Mouse (Mus musculus): ENCODE measurements around the gene Ciao2b. TPM values are rescaled to one million over a fixed set of nuclear protein-coding genes. Genes with fewer than 3 reads are reported as not detected.

Gene Ciao2b
- polyA plus RNA-seq, 1 experiment from 2014 or later, result 88.3 TPM

DNA sequence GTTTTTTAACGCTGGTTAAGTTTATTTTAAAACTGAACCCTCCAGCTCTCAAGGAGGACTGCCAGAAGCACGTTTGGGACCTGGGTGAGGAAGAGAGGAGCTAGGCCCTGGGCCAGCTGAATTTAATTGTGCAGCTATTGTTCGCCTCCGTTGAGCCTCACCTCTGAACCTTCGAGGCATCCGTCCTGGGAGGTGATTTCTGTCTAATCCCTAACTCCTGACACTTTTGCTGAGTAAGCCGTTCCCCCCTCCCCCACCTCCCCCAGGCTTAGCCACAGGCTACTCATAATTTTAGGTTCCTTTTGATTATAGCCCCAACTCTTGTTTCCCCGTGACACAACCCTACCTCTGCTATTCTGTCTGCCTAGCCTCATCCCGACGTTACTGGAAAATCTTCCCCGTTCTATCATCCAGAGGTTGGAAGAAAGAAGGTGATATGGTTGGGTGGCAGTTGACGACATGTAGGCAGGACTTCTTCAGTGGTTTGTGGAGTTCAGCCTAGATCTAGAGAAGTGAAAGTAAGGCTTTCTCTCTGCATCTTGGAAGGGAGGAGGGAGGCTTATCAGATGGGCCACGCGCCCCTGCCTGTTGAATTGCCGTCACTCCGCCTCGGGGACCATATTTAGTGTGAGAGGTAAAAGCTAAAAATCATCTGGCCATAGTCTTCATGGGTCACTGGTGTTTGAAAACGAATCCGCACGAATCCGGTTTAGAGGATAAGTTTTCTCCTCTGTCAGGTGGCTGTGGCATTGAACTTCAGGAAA, 45.8 kb downstream of the Ciao2b start:
- Histone ChIP-seq H3K4me3 (ENCODE audit: low read depth, low read length) (no peak overlapping the region), H3K27me3 (ENCODE audit: insufficient read depth, low read length) (no peaks in the 10 kb centered on the region), H3K9me3 (ENCODE audit: low read depth, low read length) (no peaks in the 10 kb centered on the region), H3K9ac (no peak overlapping the region), H3K4me2 (no peak overlapping the region), H3K36me3 (ENCODE audit: insufficient read depth) (peaks cover 34% of the 10 kb centered on the region), H3K27ac (ENCODE audit: low read depth) (no peak overlapping the region), H3K4me1 (ENCODE audit: insufficient read depth) (no peaks in the 10 kb centered on the region)
- no peak for TF ChIP-seq CTCF (IDR thresholded peaks at IDR 0.05; ENCODE audit: low read depth)
- 78% methylated on average over 21 of the region's 21 CpGs for WGBS
- ATAC-seq (ENCODE audit: insufficient read depth) (no peak), DNase-seq (no peak)

DNA sequence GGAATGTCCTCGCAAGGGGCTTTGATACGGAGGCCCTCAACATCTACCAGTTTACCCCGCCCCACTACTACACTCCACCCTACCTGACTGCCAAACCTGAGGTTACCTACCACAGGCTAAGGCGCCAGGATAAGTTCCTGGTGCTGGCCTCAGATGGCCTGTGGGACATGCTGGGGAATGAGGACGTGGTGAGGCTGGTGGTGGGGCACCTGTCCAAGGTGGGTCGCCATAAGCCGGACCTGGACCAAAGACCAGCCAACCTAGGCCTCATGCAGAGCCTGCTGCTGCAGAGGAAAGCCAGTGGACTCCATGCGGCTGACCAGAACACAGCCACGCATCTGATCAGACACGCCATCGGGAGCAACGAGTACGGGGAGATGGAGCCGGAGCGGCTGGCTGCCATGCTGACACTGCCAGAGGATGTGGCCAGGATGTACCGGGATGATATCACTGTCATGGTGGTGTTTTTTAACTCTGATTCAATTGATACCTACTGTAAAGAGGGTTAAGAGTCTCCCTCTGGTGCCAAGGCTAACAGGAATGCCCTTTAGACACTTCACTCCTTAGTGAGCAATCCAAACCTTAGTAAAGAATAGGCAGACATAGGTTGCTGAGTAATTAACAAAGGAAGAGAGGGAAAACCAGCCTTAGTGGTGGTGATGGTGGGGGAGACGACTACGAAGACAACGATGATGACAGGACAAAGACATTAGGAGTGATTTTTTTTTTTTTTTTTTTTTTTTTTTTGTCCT, 47.0 kb downstream of the Ciao2b start:
- peaks cover 34% of the 10 kb centered on the region for H3K36me3 ChIP-seq (ENCODE audit: insufficient read depth)
- no peaks in the 10 kb centered on the region for H3K27me3 ChIP-seq (ENCODE audit: insufficient read depth, low read length)
- TF ChIP-seq CTCF (IDR thresholded peaks at IDR 0.05; ENCODE audit: low read depth), result no peak
- no peaks in the 10 kb centered on the region for H3K4me1 ChIP-seq (ENCODE audit: insufficient read depth)
- ATAC-seq (ENCODE audit: insufficient read depth) (no peak), DNase-seq (no peak)
- no peak overlapping the region for H3K9ac ChIP-seq
- H3K9me3 ChIP-seq (ENCODE audit: low read depth, low read length), result no peaks in the 10 kb centered on the region
- H3K4me2 ChIP-seq, result no peak overlapping the region
- H3K27ac ChIP-seq (ENCODE audit: low read depth), result no peak overlapping the region
- H3K4me3 ChIP-seq (ENCODE audit: low read depth, low read length), result no peak overlapping the region
- 95% methylated on average over 19 of the region's 19 CpGs for WGBS

DNA sequence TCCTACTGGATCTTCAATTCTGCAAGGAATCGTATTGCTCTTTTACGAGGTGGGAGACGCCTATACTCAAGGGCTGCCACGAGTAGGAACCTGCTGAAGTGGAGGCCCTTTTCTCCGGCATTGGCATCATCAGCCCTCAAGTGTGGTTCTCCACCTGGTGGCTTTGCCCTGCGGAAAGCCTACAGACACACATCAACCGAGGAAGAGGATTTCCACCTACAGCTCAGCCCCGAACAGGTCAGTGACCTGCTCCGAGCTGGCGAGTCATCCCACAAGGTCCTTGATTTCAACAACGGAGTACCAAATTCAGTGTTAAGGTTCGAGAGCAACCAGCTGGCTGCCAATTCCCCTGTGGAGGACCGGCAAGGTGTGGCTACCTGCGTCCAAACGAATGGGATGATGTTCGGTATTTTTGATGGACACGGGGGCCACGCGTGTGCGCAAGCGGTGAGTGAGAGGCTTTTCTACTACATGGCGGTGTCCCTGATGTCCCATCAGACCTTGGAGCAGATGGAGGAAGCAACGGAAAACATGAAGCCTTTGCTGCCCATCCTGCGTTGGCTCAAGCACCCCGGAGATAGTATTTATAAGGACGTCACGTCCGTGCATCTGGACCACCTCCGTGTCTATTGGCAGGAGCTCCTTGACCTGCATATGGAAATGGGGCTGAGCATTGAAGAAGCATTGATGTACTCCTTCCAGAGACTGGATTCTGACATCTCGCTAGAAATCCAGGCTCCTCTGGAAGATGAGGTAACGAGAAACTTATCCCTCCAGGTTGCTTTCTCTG, 48.0 kb downstream of the Ciao2b start:
- H3K4me1 ChIP-seq (ENCODE audit: insufficient read depth), result no peaks in the 10 kb centered on the region
- H3K27ac ChIP-seq (ENCODE audit: low read depth), result no peak overlapping the region
- H3K27me3 ChIP-seq (ENCODE audit: insufficient read depth, low read length), result no peaks in the 10 kb centered on the region
- DNase-seq, result no peak
- peaks cover 34% of the 10 kb centered on the region for H3K36me3 ChIP-seq (ENCODE audit: insufficient read depth)
- TF ChIP-seq CTCF (IDR thresholded peaks at IDR 0.05; ENCODE audit: low read depth), result no peak
- H3K4me2 ChIP-seq, result no peak overlapping the region
- H3K4me3 ChIP-seq (ENCODE audit: low read depth, low read length), result no peak overlapping the region
- H3K9ac ChIP-seq, result no peak overlapping the region
- 90% methylated on average over 31 of the region's 31 CpGs for WGBS
- H3K9me3 ChIP-seq (ENCODE audit: low read depth, low read length), result no peaks in the 10 kb centered on the region
- no peak for ATAC-seq (ENCODE audit: insufficient read depth)

DNA sequence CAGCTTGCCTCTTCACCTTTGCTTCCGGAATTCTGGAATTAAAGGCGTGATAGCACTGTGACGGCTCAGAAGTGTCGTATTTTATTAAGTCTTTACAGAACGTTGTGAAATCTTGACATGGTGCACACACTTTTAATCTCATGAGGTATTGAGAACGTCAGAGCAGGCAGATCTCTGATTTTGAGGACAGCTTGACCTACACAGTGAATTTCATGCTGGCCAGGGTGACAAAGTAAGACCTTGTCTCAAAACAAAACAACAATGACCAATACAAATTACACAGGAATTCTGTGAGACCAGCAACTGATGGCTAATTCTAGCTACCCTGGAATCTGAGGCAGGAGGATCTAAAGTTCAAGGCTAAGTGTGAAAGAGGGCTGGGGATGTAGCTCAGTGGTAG, 49.2 kb downstream of the Ciao2b start:
- Histone ChIP-seq H3K9me3 (ENCODE audit: low read depth, low read length) (no peaks in the 10 kb centered on the region), H3K9ac (no peak overlapping the region), H3K4me2 (peak overlapping the region; percentile 80; the same call in 1 of the 2 replicates), H3K4me3 (ENCODE audit: low read depth, low read length) (no peak overlapping the region), H3K36me3 (ENCODE audit: insufficient read depth) (peaks cover 34% of the 10 kb centered on the region), H3K27ac (ENCODE audit: low read depth) (no peak overlapping the region), H3K27me3 (ENCODE audit: insufficient read depth, low read length) (no peaks in the 10 kb centered on the region), H3K4me1 (ENCODE audit: insufficient read depth) (no peaks in the 10 kb centered on the region)
- ATAC-seq (ENCODE audit: insufficient read depth), result no peak
- no peak for TF ChIP-seq CTCF (IDR thresholded peaks at IDR 0.05; ENCODE audit: low read depth)
- 47% methylated on average over 6 of the region's 6 CpGs for WGBS
- no peak for DNase-seq

DNA sequence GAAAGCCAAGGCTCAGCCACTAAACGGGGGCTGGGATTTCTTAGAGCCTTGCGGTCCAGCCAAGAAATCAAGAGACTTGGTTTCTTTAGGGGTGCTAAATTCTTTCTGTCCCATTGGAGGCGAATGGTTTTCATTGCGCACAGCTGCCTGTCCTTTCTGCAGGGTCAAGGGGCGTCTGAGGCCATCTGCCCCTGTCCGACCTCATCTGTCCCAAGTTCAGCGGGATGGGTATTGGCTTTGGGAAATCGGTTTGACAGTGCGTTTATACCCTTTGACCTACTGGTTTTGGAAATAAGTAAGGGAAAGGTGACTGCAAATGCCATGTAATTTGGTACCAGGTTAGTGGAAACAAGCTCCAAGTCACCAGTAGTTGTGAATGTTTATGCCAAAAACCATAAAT, 49.9 kb downstream of the Ciao2b start:
- H3K9ac ChIP-seq, result peak overlapping the region; percentile 58
- no peaks in the 10 kb centered on the region for H3K27me3 ChIP-seq (ENCODE audit: insufficient read depth, low read length)
- H3K27ac ChIP-seq (ENCODE audit: low read depth), result peak overlapping the region; percentile 44; the same call in 1 of the 2 replicates
- H3K4me1 ChIP-seq (ENCODE audit: insufficient read depth), result no peaks in the 10 kb centered on the region
- H3K4me3 ChIP-seq (ENCODE audit: low read depth, low read length), result peak overlapping the region; percentile 63
- H3K4me2 ChIP-seq, result peak overlapping the region; percentile 80
- whole genome bisulfite sequencing, result 1% methylated on average over 9 of the region's 9 CpGs
- H3K36me3 ChIP-seq (ENCODE audit: insufficient read depth), result peaks cover 30% of the 10 kb centered on the region
- H3K9me3 ChIP-seq (ENCODE audit: low read depth, low read length), result no peaks in the 10 kb centered on the region
- no peak for TF ChIP-seq CTCF (IDR thresholded peaks at IDR 0.05; ENCODE audit: low read depth)
- no peak for DNase-seq
- ATAC-seq (ENCODE audit: insufficient read depth), result peak; percentile 7; the same call in 1 of the 2 replicates

DNA sequence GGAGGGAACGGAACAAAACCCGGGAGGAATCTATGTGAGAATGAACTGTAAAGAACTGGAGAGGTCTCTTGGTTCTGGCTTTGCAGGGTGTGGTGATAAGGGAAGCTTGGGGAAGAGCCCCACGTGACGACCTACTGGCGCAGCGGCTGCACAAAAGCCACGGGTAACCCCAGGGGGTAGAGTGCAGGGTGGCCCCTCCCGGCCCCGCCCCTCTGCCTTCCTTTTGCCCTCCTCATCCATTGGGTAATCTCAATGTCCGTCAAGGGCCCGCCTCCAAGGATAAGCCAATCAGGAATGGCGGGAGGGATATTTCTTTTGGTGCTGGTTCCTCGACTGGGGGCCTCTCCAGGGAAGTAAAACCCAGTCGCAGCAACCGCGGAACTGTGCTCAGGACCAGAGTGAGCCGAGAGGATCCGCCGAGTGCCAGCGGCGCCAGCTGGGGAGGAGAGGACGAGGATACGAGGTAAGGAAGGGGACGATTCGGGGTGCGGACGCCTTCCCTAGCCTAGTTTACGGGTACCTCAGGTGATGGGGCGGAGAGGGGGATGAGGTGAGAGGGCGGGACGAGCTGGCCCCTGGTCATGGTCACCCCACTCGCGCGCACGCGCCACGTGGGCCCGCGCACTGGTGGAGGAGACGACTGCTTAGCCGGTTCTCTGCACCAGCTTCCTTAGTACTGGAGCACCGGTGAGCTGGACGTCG, 50.5 kb downstream of the Ciao2b start, which contains the start of gene Pdp2:
Pdp2 (plus strand) TSS at position 319 of the 702 bp plus-strand sequence.
- Histone ChIP-seq H3K4me3 (ENCODE audit: low read depth, low read length) (peak within 1 kb of the TSS; percentile 63), H3K9ac (peak within 1 kb of the TSS; percentile 58), H3K9me3 (ENCODE audit: low read depth, low read length) (no peaks in the 10 kb centered on the region), H3K27me3 (ENCODE audit: insufficient read depth, low read length) (no peaks in the 10 kb centered on the region), H3K4me2 (peak within 1 kb of the TSS; percentile 80), H3K4me1 (ENCODE audit: insufficient read depth) (no peaks in the 10 kb centered on the region), H3K36me3 (ENCODE audit: insufficient read depth) (peaks cover 25% of the 10 kb centered on the region), H3K27ac (ENCODE audit: low read depth) (peak within 1 kb of the TSS; percentile 44; the same call in 1 of the 2 replicates)
- DNase-seq (peak; percentile 97), ATAC-seq (ENCODE audit: insufficient read depth) (peak; percentile 99)
- TF ChIP-seq CTCF (IDR thresholded peaks at IDR 0.05; ENCODE audit: low read depth), result no peak; the same call in 1 of the 2 replicates
- under 1% methylated on average over 44 of the region's 44 CpGs for WGBS
